Mouse (Mus musculus): ENCODE results near the gene Lrmp.
"Not testable (repeated sequence)": the region's sequence is repeated elsewhere in the genome, so short reads cannot be mapped to it uniquely, and the experiment has no call there.

The Lrmp gene

DNA sequence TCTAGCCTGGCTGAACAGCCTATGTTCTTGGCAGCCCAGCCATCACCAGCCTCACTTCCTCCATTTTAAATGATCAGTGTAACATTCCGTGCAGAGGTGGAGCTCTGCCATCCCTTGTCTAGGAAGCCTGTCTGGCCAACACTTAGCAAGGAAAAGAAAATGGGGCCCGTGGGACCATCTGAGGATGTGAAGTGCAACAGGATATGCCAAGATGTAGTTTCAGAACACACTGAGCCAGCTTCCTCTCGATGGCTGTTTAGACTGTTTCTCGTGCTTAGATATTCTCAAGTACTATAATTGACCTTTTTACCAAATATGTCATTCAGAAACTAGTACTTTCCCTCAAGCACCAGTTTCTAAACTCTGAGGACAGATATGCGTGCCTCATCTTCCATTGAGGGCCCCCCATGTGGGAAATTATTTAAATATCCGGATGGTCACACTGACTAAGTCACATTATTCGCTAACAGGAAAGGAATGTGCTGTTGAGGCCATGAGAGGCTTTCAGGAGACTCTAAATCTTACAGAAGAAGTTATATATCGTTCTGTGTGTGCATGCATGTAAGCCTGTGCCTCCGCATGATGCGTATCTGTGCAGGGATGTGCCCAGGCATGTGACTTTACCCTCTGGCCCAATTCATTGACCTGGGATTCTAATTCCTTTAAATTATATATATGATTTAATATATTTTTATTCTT is 11.1 kb upstream of the Lrmp start:
- DNase-seq (ENCODE audit: low spot score in 2 of 2), result no peak

DNA sequence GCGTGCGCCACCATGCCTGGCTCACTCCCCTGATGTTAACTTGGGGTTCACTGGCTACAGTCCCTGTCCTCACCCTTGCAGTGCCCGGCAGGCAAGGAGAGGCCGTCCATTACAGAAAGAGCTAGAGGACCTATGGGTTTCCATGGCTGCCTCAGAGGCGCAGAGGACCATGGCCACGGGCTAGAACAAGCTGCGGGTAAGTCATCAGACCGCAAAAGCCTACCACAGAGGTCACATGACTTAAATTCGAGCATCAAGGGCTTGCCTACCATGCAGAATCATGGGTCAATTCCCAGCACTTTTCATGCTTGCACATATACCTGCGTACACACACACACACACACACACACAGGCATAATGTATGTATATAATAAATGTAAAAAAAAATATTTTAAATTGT is 10.0 kb upstream of the Lrmp start:
- DNase-seq (ENCODE audit: low spot score in 2 of 2), result peak in 1 of 2 experiments; percentile 38

DNA sequence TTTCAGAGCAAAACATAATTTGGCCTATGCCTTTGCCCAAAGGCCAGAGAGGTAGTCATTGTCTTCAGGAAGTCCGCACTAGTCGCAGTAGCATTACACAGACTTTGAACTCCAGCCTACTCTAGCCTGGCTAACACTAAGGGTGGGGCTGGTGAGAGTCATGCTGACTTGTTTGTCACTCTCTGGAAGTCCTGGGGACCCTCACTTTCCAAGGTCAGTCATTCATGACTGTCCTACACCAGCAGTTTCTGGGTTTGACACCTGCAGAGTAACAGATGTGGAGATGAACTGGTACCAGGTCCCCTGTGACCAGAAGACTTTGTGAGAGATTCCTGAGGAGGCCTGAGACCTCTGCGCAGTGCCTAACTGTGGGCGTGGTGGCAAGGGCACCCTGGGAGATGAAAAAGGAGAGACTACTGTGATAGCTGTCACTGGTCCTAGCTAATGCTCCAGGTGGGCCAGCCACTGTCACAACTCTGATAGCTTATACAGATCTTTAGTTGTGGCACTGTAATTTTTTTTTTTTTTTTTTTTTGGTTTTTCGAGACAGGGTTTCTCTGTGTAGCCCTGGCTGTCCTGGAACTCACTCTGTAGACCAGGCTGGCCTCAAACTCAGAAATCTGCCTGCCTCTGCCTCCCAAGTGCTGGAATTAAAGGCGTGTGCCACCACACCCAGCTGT is 9.2 kb upstream of the Lrmp start:
- peak in 1 of 2 experiments; percentile 32 for DNase-seq (ENCODE audit: low spot score in 2 of 2)

DNA sequence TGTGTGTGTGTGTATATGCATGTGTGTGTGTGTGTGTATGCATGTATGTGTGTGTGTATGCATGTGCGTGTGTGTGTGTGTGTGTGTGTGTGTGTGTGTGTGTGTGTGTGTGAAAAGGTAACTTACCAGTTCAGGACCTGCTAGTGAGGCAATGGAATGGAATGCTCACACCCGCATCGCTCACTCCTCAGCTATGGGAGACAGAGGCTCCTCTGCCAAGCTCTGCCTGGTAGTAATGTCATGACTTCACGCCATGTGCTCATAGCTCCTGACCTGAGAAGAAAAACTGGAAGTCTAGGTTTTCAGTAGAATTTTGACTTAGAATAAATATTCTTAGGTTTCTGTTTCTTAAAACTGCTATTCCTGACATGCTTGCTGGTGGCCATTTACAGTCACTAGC is 4.7 kb upstream of the Lrmp start:
- no peak for DNase-seq (ENCODE audit: low spot score in 2 of 2)

DNA sequence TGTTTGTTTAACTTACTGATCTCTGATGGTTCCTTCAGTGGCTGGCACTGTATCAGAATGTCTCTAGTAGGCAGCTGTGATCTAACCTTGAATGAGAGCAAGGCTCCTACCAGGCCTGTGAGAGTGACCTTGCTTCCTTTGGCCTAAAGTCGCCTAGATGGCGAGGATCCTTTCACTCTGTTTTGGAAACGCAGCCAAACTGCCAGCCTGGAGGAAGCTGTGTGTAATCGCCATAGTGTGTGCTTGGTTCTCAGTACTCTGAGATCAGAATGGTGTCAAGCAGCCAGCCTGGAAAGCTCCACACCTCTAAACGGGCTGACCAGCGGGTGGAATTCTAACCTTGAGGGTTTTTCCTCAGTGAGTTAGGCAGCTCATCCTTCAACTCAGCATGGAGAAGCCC is 2.6 kb upstream of the Lrmp start:
- no peak for DNase-seq (ENCODE audit: low spot score in 2 of 2)

DNA sequence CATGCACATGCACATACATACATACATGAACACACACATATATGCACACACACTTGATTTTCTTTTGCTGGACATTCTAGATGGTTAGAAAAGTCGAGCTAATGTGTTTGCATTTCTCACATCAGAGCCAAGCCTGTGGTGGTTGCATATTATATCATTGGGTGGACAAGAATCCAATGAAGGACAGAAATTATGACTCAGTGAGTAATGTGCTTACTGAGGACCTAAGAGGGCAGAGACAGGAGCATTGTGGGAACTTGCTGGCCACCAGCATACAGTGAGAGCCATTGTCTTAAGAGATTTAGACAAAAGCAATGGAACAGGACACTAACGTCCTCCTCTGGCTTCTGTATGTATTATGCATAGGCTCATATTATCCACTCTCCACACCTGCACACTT is 892 bp upstream of the Lrmp start:
- no peak for DNase-seq (ENCODE audit: low spot score in 2 of 2)

DNA sequence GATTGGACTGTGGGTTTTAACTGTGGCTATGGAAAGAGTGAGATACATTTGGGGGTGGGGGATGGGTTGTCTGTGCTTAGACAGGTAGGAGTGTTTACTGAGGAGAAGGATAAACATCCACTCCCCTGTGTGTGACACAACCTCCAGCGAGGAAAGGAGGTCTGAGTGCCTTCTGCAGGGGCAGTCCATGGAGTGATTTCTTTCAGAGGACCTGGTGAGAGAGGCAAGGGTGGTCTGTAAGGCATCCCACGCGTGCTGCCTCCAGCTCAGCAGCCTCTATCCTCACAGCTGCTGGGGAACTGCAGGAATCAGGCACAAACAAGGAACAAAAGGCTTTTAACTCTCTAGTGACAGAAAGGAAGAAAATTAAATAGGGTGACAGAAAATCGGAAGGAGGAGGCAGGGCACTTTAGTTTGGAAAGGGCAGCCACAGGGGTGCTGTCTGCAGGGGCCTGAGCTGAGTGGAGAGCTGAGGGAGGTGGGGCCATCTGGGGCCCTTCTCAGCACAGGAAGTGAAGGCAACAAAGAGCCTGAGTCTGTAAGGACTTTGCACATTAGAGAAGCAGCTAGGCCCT is 732 bp downstream of the Lrmp start:
- DNase-seq (ENCODE audit: low spot score in 2 of 2), result peak in 1 of 2 experiments; percentile 41

DNA sequence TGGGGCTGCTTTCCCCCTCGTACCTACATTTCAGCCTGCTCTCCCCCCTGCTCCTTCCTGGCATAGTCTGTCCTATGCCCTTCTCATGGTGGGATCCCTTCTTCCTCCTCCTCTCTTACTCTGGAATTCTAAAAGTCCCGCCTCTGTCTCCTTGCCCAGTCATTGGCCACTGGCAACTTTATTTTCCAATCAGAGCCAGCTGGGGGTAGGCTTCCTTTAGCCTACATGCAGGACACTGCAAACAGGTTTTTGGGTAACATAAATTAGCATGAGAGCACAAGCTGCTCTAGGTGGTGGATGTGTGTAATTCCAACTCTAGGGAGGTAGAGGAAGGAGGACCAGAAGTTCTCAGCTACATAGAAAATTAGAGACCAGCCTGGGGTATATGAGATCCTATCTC is 4.6 kb downstream of the Lrmp start:
- no peak for DNase-seq (ENCODE audit: low spot score in 2 of 2)

DNA sequence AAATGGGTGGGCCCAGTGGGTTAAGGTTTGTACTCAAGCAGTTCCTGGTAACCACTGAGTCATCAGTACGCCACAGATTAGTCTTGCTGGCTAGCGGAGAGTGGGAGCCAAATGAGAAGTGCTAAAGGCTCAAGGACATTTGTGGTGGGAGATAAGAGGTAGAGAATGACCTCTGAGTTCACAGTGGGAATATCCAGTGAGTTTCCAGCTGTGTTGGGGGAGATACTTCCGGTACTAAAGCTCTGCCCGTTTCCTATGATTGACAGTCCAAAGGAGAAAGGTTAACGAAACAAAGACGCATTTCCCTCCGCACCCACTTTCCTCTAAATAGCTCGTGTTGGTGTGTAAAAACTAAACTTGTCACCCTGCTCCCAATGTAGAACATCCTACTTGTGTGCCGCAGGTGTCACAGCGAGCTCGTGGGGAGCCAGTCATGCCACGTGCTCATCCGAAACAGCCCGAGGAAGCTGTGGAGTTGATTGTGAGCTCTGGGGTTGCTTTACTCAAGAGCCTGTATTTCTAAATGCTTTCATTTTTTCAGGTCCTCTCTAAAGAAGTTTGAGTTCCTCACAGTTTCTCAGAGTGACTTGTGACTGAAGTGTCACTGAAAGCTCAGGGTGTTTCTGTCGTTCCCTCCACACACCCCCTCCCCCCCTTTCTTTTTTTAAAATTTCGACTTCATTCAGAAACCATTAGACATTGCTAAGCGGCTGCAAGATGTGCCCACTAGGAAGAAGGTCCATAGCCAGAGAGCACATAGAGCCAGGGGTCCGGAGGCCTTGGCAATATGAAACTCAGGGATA is 5.5 kb downstream of the Lrmp start:
- DNase-seq (ENCODE audit: low spot score in 2 of 2), result peak; percentile 32 to 38

DNA sequence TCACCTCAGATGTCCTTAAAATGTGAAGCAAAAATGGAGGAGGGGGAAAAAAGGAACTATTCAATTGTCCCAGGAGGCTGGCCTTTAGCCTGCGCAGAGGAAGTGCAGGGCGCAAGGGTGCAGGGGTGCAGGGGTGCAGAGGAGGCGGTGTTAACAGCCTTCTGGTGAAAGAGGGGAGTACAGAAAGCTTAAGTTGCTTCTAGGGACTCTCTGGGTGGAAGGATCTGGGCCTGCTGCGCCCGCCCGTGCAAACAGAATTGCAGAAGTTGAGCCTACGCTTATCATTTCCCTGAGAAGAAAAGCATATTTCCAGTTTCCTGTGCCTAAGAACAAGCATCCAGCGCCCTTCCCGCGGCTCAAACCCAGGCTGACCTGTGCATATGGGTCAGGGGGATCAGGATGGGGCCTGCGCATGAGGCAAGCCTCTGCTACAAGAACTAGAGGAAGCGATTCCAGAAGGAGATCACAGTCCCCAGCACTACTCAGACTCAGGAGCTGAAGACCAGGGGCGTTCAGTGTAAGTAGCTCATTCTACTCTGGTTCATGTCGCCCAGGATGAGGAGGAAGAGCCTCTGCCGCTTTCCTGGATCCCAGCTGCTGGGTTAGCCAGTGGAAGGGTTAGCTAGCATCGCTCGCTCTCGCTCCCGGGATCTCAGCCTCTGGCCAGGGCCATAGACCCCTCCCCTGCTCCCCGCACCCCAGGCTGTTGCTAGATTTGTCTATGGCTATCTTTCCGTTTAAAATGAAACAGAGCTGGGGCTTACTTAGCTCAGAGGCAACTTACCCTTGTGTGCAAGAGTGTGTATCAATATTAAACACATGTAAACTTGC is 6.4 kb downstream of the Lrmp start:
- DNase-seq (ENCODE audit: low spot score in 2 of 2), result peak; percentile 53 to 74

DNA sequence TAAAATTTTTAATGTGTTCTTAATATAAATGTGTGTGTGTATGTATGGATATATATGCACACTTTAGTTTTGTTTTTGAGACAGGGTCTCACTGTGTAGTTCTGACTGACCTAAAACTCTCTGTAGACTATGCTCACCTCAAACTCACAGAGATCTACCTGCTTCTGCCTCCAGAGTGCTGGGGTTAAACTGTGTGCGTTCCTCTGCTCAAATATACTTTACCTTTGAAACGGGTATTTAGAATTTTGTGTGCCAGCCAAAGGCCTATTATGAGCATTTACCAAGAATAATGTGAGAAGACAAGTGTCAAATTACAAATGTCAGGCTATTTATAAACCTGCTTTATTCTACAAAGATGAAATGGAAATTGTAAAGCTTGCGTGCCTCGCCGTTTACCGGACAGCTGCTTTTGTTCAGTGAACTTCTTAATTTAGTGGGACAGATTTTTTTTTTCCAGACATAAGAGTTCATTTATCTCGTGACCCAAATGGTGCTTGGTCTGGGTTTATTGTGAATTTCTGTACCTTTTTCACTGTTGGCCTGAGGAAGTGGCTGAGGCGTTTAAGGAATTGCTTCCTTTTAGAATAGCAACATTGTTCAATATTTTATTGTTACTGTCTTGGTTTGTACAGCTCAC is 7.1 kb downstream of the Lrmp start:
- DNase-seq (ENCODE audit: low spot score in 2 of 2), result no peak

DNA sequence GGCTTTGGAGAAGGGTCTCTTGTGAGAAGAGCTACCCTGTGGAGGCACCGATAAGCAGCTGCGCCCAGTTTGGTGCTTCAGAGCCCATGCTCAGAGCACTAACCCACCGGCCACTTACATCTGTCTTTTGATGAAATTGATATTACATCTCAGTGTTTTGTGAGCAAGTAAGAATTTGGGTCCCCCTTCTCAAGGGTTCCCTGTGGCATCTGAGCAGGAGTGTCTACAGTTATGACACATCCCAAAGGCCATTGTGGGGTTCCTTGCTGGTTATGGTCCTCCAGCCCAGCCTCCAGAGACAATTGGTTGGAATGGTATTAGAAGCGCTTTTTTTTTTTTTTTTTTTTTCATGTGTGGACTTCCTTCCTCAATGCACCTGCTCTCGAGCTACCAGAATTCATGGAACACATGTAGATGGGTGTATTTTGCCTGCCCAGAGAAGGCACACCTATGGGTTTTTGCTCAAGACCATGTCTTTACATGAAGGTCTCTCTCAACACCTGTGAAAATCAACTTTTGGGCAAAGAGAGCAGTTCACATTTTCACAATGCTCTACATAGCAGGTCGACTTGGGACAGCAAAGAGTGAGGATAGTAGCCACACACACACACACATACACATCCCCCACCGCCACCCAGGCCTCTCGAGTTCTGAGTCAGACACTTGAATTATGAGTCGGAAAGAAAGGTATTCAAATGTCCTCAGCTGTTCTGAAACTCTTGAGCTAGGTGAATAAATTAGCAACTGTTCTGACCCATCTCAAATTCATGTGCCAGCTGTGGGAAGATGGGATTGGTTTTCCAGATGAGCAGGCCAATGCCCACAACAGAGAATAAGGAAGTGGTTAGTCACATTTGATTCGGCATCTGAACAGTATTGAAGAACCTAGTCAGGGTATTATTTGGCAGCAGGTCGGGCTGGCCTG is 7.9 kb downstream of the Lrmp start:
- DNase-seq (ENCODE audit: low spot score in 2 of 2), result peak in 1 of 2 experiments; percentile 42

DNA sequence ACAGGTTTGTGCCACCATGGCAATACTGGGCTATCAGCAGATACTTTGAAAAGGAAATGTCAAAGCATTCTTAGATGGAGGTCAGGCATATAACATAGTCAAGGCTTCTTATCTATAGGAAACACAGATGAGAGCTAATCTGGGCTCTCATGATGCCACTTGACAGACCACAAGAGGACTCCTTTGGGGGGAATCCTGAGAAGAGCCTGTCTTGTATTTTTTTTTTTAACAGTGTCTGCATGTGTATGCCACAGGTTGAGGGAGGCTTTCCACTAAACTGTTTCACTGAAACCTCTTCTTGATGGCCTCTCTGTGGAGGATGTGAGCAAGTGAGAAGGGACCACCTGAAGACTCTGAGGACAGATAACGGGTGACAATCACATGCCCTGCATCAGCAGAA is 9.2 kb downstream of the Lrmp start:
- no peak for DNase-seq (ENCODE audit: low spot score in 2 of 2)

DNA sequence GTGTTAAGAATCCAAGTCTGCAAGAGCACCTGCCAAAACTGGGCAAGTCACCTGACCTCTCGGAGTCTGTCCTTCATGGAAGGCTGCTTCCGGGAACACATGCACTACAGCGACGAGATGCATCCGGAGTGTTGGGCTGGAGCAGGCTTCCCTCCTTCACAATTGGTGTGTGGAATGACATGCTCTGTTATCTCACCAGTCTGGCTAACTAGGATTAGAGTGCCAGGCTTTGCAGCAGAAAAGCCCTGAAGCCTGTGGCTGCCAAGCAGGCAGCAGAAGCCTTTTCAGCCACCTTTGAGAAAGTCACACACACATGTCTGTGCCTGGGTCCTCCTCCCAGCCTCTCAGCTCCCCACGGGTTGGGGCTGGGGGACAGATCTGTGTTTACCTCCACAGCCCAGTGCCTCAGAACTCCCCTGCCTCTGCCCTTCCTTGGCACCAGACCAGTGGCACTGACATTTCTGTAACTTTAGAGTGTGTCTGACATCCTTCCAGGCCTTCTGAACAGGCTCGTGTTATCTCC is 10.2 kb downstream of the Lrmp start:
- DNase-seq (ENCODE audit: low spot score in 2 of 2), result no peak

DNA sequence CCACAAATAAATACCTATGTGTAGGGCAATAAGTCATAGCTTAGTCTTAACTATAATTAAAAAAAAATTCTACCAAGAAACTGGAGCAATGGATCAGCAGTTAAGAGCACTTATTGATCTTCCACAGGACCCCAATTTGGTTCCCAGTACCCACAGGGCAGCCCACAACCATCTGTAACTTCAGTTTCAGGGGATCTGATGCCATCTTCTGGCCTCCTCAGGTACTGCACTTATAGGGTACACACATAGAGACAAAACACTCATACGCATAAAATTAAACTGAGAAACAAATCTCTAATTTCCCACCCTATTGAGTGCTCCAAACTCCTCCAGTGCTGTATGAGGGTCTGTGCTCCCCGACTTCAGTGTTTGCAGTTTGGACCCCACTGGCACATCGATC is 12.2 kb downstream of the Lrmp start:
- no peak for DNase-seq (ENCODE audit: low spot score in 2 of 2)

DNA sequence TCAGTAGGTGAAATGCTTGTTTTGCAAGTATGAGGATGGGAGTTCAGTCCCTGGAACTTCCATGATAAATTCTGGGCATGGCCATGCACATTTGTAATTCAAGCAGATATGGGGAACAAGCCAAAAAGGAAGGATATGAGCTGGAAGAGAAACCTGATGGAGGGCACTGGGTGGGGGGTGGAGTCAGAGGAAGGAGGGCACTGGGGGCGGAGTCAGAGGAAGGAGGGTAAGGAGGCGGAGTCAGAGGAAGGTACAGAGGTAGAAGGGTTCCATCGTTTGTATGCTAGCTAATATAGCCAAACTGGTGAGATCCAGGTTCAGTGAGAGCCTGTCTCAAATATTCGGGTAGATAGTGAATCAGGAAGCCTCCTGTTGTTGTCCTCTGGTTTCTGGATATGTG is 14.1 kb downstream of the Lrmp start:
- DNase-seq (ENCODE audit: low spot score in 2 of 2), result peak in 1 of 2 experiments; percentile 44

DNA sequence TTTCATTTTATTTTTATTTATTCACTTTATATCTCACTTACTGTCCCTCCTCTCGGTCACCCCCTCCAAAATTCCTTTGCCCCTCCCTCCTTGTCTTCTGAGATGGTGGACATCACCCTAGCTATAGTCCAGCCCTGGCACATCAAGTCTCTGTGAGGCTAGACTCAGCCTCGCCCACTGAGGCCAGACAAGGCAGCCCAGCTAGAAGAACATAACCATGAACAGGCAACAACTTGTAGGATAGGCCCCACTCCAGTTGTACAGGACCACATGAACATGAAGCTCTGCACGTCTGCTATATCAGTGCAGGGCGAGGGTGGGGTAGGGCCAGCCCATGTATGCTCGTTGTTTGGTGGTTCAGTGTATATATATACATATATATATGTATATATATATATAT is 16.5 kb downstream of the Lrmp start:
- no peak for DNase-seq (ENCODE audit: low spot score in 2 of 2)

DNA sequence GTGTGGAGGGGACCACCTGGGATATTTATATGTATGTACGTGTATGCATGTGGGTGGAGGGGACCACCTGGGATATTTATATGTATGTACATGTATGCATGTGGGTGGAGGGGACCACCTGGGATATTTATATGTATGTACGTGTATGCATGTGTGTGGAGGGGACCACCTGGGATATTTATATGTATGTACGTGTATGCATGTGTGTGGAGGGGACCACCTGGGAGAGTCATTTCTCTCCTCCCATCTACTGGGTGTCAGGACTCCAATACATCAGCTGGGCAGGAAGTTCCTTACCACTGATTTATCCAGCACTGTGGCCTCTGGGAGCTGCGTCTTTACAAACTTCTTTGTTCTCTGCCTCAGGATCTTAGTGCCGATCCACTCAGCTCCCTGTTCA is 17.5 kb downstream of the Lrmp start:
- not testable (repeated sequence) for DNase-seq (ENCODE audit: low spot score in 2 of 2)

DNA sequence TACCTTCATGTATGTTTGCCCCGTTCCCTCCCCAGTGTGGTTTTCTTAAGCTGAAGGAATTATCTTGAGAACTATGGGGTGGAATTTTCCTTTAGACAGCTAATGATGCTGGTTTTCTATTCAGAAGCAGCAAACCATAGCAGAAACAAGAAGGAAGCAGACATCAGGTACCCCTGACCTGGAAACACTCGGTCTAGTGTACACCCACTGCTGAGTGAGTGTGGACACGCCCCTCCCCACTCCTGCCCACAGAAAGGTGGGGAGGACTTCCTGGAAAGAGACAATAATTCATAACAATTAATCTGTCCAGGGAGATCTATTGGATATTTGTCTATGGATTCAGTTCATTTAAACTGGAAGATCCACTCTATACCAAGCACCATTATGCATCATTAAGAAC is 19.8 kb downstream of the Lrmp start:
- no peak for DNase-seq (ENCODE audit: low spot score in 2 of 2)

DNA sequence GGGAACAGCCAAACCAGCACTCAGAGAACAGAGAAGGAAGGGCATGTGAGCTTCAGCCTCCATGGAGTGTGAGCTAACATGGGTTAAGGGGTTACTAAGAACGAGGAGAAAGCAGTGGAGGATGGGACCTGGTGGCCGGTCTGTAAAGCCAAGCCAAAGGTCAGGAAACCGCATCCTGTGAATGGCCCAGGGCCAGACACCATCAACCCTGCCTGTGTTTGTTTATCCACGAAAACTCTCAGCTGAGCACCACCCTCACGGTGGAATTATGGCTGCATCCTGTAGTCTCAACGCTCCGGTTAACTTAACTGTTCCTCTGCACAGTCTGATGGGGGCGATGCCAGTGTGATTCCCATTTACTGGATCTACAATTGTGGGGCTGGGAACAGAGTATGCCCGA is 20.4 kb downstream of the Lrmp start:
- no peak for DNase-seq (ENCODE audit: low spot score in 2 of 2)

All from spleen, postnatal 10 days (tissue).